Mouse (Mus musculus): ENCODE results near the gene Nemp2. TPM values are rescaled to one million over a fixed set of nuclear protein-coding genes. Genes with fewer than 3 reads are reported as not detected.

Nemp2 gene
- 9.2 and 12.6 TPM in 2 replicates for polyA plus RNA-seq (2014; fragmentation: Nextera tagmentation; extraction: Ambion mirVana)

DNA sequence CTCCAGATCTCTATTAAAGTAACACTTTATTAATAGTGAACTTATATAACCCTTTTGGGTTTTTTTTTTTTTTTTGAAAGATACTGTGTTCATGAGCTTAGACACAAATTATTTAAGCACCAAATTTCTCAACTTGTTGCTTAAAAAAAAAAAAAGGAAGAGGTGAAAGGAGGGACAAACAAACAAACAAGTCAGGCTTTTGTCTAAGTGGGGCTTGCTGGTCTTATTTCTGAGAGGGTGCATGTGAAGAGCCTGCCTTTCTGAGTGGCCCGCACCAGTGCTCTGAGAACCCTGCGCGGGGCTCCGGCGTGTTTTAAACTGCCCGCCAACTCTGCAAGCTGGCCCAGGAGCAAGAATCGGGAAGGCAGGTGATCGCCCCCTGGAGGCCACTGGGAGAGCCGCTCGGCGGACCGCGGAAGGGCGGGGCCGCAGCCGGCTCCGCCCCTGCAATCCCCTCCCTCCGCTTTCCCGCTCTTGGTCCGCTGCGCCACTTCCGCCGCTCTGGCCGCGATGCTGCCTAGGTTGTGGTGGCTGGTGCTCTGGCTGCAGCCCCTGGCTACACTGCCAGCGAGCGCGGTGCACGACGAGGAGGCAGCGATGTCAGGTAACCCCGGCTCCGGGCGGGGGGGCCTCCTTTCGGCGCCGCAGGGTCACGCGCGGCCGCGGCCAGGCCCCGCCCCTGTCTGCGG, at the start of gene Nemp2:
Nemp2 (plus strand) TSS at position 456 of the 689 bp plus-strand sequence.
- H3K4me3 ChIP-seq (ENCODE audit: low read depth, low read length) = peak within 1 kb of the TSS; percentile 88
- under 1% methylated on average over 44 of the region's 44 CpGs for WGBS
- H3K27me3 ChIP-seq (ENCODE audit: control insufficient read depth, insufficient read depth, low read length) = no peaks in the 10 kb centered on the region
- H3K4me2 ChIP-seq = peak within 1 kb of the TSS; percentile 42
- peak; percentile 97 for ATAC-seq (ENCODE audit: low FRiP score)
- no peaks in the 10 kb centered on the region for H3K36me3 ChIP-seq (ENCODE audit: control insufficient read depth, insufficient read depth, low read length)
- peaks cover 7% of the 10 kb centered on the region; the same call in 1 of the 2 replicates for H3K4me1 ChIP-seq (ENCODE audit: control insufficient read depth, insufficient read depth, low read length)
- DNase-seq (ENCODE audit: low spot score, missing footprints) = peak; percentile 98
- H3K27ac ChIP-seq (ENCODE audit: low read depth, low read length) = no peak within 1 kb of the TSS
- H3K9ac ChIP-seq (ENCODE audit: low read length) = peak within 1 kb of the TSS; percentile 87
- no peaks in the 10 kb centered on the region for H3K9me3 ChIP-seq (ENCODE audit: control insufficient read depth, low read length)

DNA sequence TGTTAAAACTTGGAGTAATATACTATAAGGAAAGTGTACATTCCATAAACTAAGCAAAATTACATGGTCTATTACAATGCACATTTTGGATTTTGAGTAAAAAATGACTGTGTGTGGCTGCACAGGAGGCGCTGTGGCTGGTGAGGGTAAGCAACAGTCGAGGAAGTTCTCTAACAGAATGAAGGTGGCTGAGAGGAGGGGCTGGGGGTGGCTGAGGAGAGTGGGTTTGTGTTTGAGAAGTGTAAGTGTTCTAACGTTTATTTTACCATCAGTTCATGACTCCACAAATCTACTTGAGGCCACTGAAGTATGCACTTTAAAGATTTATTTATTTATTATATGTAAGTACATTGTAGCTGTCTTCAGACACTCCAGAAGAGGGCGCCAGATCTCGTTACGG, 48.8 kb upstream of the Nemp2 start:
- Histone ChIP-seq H3K4me1 (ENCODE audit: control insufficient read depth, insufficient read depth, low read length) (no peaks in the 10 kb centered on the region), H3K9ac (ENCODE audit: low read length) (no peak overlapping the region), H3K9me3 (ENCODE audit: control insufficient read depth, low read length) (no peaks in the 10 kb centered on the region), H3K36me3 (ENCODE audit: control insufficient read depth, insufficient read depth, low read length) (no peaks in the 10 kb centered on the region), H3K4me3 (ENCODE audit: low read depth, low read length) (no peak overlapping the region), H3K27me3 (ENCODE audit: control insufficient read depth, insufficient read depth, low read length) (no peaks in the 10 kb centered on the region), H3K27ac (ENCODE audit: low read depth, low read length) (no peak overlapping the region), H3K4me2 (no peak overlapping the region)
- ATAC-seq (ENCODE audit: low FRiP score) = no peak
- 77% methylated on average over 3 of the region's 6 CpGs for WGBS
- no peak for DNase-seq (ENCODE audit: low spot score, missing footprints)

DNA sequence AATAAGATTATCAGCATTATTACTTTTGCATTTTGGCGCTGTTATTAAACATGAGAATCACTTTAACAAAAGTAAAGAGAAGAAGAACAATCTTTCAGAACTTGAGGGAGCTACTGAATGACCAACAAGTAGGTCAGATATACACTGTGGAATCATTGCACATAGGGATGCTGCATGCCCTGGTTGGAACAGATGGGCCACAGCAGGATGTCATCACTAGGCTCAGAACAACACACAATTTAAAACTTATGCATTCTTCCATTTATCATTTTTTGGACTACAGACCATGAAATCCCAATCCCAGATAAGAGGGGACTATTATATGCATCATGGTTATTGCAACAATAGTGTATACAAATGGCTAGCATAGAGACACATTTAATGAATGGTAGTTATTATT, 47.6 kb upstream of the Nemp2 start:
- DNase-seq (ENCODE audit: low spot score, missing footprints) = peak; percentile 51
- no peaks in the 10 kb centered on the region for H3K4me1 ChIP-seq (ENCODE audit: control insufficient read depth, insufficient read depth, low read length)
- H3K27me3 ChIP-seq (ENCODE audit: control insufficient read depth, insufficient read depth, low read length) = no peaks in the 10 kb centered on the region
- H3K9me3 ChIP-seq (ENCODE audit: control insufficient read depth, low read length) = no peaks in the 10 kb centered on the region
- no peak overlapping the region for H3K4me2 ChIP-seq
- ATAC-seq (ENCODE audit: low FRiP score) = no peak
- H3K9ac ChIP-seq (ENCODE audit: low read length) = no peak overlapping the region
- no peaks in the 10 kb centered on the region for H3K36me3 ChIP-seq (ENCODE audit: control insufficient read depth, insufficient read depth, low read length)
- WGBS = 85% methylated on average over 1 of the region's 1 CpGs
- H3K27ac ChIP-seq (ENCODE audit: low read depth, low read length) = no peak overlapping the region
- no peak overlapping the region for H3K4me3 ChIP-seq (ENCODE audit: low read depth, low read length)

DNA sequence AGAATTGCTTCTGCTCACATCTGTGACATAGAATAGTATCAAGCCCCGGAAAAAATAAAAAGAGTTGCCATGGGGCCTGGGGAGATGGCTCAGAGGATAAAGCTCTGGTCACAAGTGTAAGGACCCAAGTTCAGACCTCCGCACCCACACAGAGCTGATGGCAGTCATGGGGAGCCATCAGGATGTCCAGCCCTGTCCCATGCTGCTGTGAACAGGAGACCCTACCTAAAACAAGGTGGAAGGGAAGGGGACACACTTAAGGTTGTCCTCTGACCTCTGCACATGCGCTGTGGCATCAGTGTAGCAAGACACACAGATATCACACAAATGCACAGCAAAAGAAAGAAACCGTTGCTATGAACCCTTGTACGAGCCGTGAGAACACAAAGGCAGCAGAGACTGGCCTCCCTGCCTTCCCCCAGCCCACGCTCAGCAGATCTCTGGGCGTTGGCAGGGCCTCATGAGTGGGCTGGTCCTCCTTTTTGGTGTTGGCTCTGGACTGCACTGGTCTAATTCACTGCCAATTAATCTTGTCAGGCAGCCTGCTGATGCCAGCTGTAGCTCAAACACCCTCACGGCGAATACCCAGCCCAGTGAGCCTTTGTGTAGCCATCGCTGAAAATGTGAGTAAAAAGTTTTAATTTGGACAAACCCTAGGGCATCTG, 33.4 kb upstream of the Nemp2 start:
- Histone ChIP-seq H3K4me1 (ENCODE audit: control insufficient read depth, insufficient read depth, low read length) (no peaks in the 10 kb centered on the region), H3K9me3 (ENCODE audit: control insufficient read depth, low read length) (no peaks in the 10 kb centered on the region), H3K4me2 (no peak overlapping the region), H3K27me3 (ENCODE audit: control insufficient read depth, insufficient read depth, low read length) (no peaks in the 10 kb centered on the region), H3K36me3 (ENCODE audit: control insufficient read depth, insufficient read depth, low read length) (no peaks in the 10 kb centered on the region), H3K9ac (ENCODE audit: low read length) (no peak overlapping the region), H3K4me3 (ENCODE audit: low read depth, low read length) (no peak overlapping the region), H3K27ac (ENCODE audit: low read depth, low read length) (no peak overlapping the region)
- ATAC-seq (ENCODE audit: low FRiP score) = no peak
- WGBS = 75% methylated on average over 11 of the region's 11 CpGs
- no peak for DNase-seq (ENCODE audit: low spot score, missing footprints)

DNA sequence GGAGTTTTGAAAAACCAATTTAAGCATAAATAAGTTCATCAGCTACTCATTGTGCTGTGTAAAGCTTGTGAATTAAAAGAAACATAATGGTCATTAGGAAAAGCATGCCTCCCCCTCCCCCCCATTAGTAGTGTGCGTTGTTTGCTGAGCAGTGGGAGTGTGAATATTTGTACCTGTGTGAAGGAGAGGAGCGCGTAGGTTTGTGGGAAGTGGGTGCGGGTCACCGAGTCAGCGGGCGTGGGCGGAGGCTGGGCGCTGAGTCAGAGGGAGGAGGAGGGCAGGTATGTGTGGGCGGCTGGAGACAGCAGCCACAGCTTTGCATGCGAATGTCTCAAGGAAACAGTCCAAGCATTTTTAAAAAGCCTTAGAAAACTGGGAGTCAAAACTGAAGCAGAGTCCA, 32.7 kb upstream of the Nemp2 start:
- no peak overlapping the region for H3K4me2 ChIP-seq
- WGBS = 63% methylated on average over 11 of the region's 11 CpGs

DNA sequence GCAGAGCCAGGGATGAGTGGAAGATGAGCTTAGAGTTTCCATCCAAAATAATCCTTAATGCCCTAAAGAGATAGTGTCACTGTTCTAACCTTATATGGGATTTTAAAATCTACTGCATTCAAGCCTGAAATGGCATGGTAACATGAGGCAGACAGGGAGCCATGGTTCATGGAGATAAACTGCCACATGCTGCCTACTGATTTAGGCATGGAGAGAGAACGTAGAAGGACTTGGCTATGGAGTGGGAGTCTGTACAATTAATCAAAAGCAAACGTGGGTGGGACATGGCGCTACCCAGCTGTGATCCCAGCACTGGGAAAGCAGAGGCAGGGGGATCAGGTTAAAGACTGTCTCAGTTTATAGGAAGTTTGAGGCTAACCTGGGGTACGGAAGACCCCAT, 32.1 kb upstream of the Nemp2 start:
- ATAC-seq (ENCODE audit: low FRiP score) (no peak), DNase-seq (ENCODE audit: low spot score, missing footprints) (no peak)
- H3K9ac ChIP-seq (ENCODE audit: low read length) = no peak overlapping the region
- no peaks in the 10 kb centered on the region for H3K27me3 ChIP-seq (ENCODE audit: control insufficient read depth, insufficient read depth, low read length)
- H3K4me2 ChIP-seq = no peak overlapping the region
- H3K36me3 ChIP-seq (ENCODE audit: control insufficient read depth, insufficient read depth, low read length) = no peaks in the 10 kb centered on the region
- H3K27ac ChIP-seq (ENCODE audit: low read depth, low read length) = no peak overlapping the region
- no peaks in the 10 kb centered on the region for H3K9me3 ChIP-seq (ENCODE audit: control insufficient read depth, low read length)
- no peak overlapping the region for H3K4me3 ChIP-seq (ENCODE audit: low read depth, low read length)
- no peaks in the 10 kb centered on the region for H3K4me1 ChIP-seq (ENCODE audit: control insufficient read depth, insufficient read depth, low read length)
- 80% methylated on average over 4 of the region's 4 CpGs for WGBS

More for the DNA sequence above, 32.7 kb upstream of the Nemp2 start:
- H3K9ac ChIP-seq (ENCODE audit: low read length) = no peak overlapping the region
- H3K27me3 ChIP-seq (ENCODE audit: control insufficient read depth, insufficient read depth, low read length) = no peaks in the 10 kb centered on the region
- ATAC-seq (ENCODE audit: low FRiP score) = no peak
- H3K4me1 ChIP-seq (ENCODE audit: control insufficient read depth, insufficient read depth, low read length) = no peaks in the 10 kb centered on the region
- H3K9me3 ChIP-seq (ENCODE audit: control insufficient read depth, low read length) = no peaks in the 10 kb centered on the region
- no peak overlapping the region for H3K27ac ChIP-seq (ENCODE audit: low read depth, low read length)
- H3K4me3 ChIP-seq (ENCODE audit: low read depth, low read length) = no peak overlapping the region
- no peaks in the 10 kb centered on the region for H3K36me3 ChIP-seq (ENCODE audit: control insufficient read depth, insufficient read depth, low read length)
- DNase-seq (ENCODE audit: low spot score, missing footprints) = no peak

DNA sequence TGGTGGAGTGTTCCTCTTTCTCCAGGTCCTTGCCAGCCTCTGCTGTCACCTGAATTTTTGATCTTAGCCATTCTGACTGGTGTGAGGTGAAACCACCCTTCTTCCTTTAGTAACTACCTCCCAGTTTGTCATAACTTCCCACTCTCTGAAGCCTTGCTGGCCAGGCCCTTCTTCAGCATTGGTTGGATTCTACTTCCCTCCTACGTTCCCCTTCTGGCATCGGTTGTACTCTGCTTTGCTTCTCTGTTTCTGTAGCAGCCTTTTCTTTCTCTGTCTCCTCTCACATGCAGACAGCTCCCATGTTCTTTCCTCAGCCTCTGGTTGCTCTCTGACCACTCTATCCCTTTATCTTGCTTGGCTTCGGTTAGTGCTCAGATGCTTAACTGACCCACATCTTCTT, 29.0 kb upstream of the Nemp2 start:
- no peaks in the 10 kb centered on the region for H3K4me1 ChIP-seq (ENCODE audit: control insufficient read depth, insufficient read depth, low read length)
- no peak for DNase-seq (ENCODE audit: low spot score, missing footprints)
- H3K9me3 ChIP-seq (ENCODE audit: control insufficient read depth, low read length) = no peaks in the 10 kb centered on the region
- H3K27me3 ChIP-seq (ENCODE audit: control insufficient read depth, insufficient read depth, low read length) = no peaks in the 10 kb centered on the region
- 92% methylated on average over 3 of the region's 3 CpGs for WGBS
- ATAC-seq (ENCODE audit: low FRiP score) = no peak
- H3K4me3 ChIP-seq (ENCODE audit: low read depth, low read length) = no peak overlapping the region
- no peak overlapping the region for H3K4me2 ChIP-seq
- H3K27ac ChIP-seq (ENCODE audit: low read depth, low read length) = no peak overlapping the region
- H3K9ac ChIP-seq (ENCODE audit: low read length) = no peak overlapping the region
- no peaks in the 10 kb centered on the region for H3K36me3 ChIP-seq (ENCODE audit: control insufficient read depth, insufficient read depth, low read length)

DNA sequence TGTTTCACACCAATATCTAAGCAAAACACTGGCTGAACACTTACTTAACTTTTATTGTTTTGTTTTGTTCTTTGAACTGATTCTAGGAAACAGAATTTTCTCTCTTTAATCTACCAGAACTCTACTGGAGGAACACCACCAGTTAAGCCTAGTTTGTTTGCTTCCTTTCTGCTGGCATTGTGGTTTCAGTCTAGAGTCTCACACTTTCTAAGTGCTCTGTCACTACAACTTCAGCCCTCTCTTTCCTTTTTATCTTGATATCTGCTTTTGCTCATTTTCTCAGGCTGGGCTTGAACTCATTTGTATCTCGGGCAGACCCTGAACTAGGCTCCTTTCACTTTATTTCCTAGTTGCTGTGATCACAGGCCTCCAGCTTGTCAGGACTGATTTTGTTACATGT, 22.8 kb upstream of the Nemp2 start:
- Histone ChIP-seq H3K9me3 (ENCODE audit: control insufficient read depth, low read length) (no peaks in the 10 kb centered on the region), H3K4me1 (ENCODE audit: control insufficient read depth, insufficient read depth, low read length) (no peaks in the 10 kb centered on the region), H3K36me3 (ENCODE audit: control insufficient read depth, insufficient read depth, low read length) (no peaks in the 10 kb centered on the region), H3K27me3 (ENCODE audit: control insufficient read depth, insufficient read depth, low read length) (no peaks in the 10 kb centered on the region), H3K27ac (ENCODE audit: low read depth, low read length) (no peak overlapping the region), H3K4me2 (no peak overlapping the region), H3K9ac (ENCODE audit: low read length) (no peak overlapping the region), H3K4me3 (ENCODE audit: low read depth, low read length) (no peak overlapping the region)
- DNase-seq (ENCODE audit: low spot score, missing footprints) = no peak
- no peak for ATAC-seq (ENCODE audit: low FRiP score)
- 83% methylated on average over 1 of the region's 1 CpGs for WGBS

DNA sequence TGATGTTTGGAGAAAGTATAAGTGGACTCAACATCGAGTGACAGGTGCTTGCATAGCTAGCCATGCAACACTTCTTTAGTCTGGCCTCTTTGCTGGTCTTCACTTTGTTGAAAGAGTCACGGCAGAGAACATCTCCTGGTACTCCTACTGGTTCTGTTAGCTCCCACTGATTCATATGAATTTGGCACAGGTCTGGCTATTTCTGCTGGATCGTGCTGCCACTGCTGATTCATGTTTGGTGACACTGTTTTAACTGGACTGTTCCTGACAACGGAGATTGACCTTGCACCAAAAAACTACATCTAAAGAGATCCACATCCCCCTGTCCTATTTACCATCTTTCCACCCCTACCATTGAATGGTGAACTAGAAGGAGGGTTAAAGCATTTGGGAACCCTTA, 22.0 kb upstream of the Nemp2 start:
- H3K4me1 ChIP-seq (ENCODE audit: control insufficient read depth, insufficient read depth, low read length) = no peaks in the 10 kb centered on the region

More for the DNA sequence above, 22.0 kb upstream of the Nemp2 start:
- Histone ChIP-seq H3K9ac (ENCODE audit: low read length) (no peak overlapping the region), H3K27ac (ENCODE audit: low read depth, low read length) (no peak overlapping the region), H3K27me3 (ENCODE audit: control insufficient read depth, insufficient read depth, low read length) (no peaks in the 10 kb centered on the region), H3K4me3 (ENCODE audit: low read depth, low read length) (no peak overlapping the region), H3K9me3 (ENCODE audit: control insufficient read depth, low read length) (no peaks in the 10 kb centered on the region), H3K4me2 (no peak overlapping the region), H3K36me3 (ENCODE audit: control insufficient read depth, insufficient read depth, low read length) (no peaks in the 10 kb centered on the region)
- ATAC-seq (ENCODE audit: low FRiP score) = no peak
- DNase-seq (ENCODE audit: low spot score, missing footprints) = no peak
- WGBS = 92% methylated on average over 4 of the region's 4 CpGs

Measured in midbrain, embryonic 11.5 days (tissue).